ENCODE assay signal across 47 mouse cellular contexts in genomic region chr3:109080169-109080568, GRCm38 (mm10). TPM values are rescaled to one million over a fixed set of nuclear protein-coding genes. Genes with fewer than 3 reads are reported as not detected.
"Had no signal": no experiment of that assay in that cellular context is flagged by ENCODE, and none has a peak within 500 bp of the region (broad histone marks: within the 10 kb centered on the region; RNA-seq: fewer than 3 reads in every experiment).

Slc25a54 (plus strand) TSS chr3:109080469.

- H3K27me3 ChIP-seq: limb, embryonic 12.5 days; limb, embryonic 13.5 days; limb, embryonic 15.5 days; liver, embryonic 12.5 days; liver, embryonic 13.5 days; liver, embryonic 15.5 days; lung, embryonic 15.5 days; midbrain, embryonic 12.5 days; midbrain, embryonic 13.5 days; midbrain, embryonic 15.5 days had no signal

- H3K4me1 ChIP-seq: limb, embryonic 10.5 days; limb, embryonic 12.5 days; limb, embryonic 13.5 days; limb, embryonic 15.5 days; liver, embryonic 12.5 days; liver, embryonic 13.5 days; liver, embryonic 15.5 days; lung, embryonic 15.5 days; midbrain, embryonic 10.5 days; midbrain, embryonic 12.5 days; midbrain, embryonic 13.5 days; midbrain, embryonic 15.5 days had no signal

- H3K27ac ChIP-seq: left cerebral cortex, adult 2 months; limb, embryonic 10.5 days; limb, embryonic 12.5 days; limb, embryonic 13.5 days; limb, embryonic 15.5 days; liver, embryonic 12.5 days; liver, embryonic 13.5 days; liver, embryonic 14.5 days; liver, embryonic 15.5 days; lung, embryonic 15.5 days; macrophage; midbrain, embryonic 10.5 days; midbrain, embryonic 12.5 days; midbrain, embryonic 13.5 days; midbrain, embryonic 15.5 days had no signal

- DNase-seq: left cerebral cortex, postnatal 4 days; liver; liver, embryonic 13.5 days; liver, postnatal 0 days; lung, adult 18-20 months; lung, adult 2 months; lung, embryonic 14.5 days; lung, postnatal 10 days; lung, postnatal 14 days; lung, postnatal 36 days; lung, postnatal 4 days; midbrain, embryonic 14.5 days had no signal

- H3K36me3 ChIP-seq: limb, embryonic 10.5 days; limb, embryonic 12.5 days; limb, embryonic 13.5 days; limb, embryonic 15.5 days; liver, embryonic 12.5 days; liver, embryonic 13.5 days; liver, embryonic 15.5 days; lung, embryonic 15.5 days; midbrain, embryonic 10.5 days; midbrain, embryonic 12.5 days; midbrain, embryonic 13.5 days; midbrain, embryonic 15.5 days had no signal

- H3K4me3 ChIP-seq: left cerebral cortex, adult 2 months; limb, embryonic 10.5 days; limb, embryonic 12.5 days; limb, embryonic 13.5 days; limb, embryonic 15.5 days; liver, embryonic 12.5 days; liver, embryonic 13.5 days; liver, embryonic 15.5 days; lung, embryonic 15.5 days; megakaryocyte, embryonic 14.5 days; midbrain, embryonic 10.5 days; midbrain, embryonic 12.5 days; midbrain, embryonic 13.5 days; midbrain, embryonic 15.5 days; myocyte had no signal

RNA-seq across cellular contexts. Expression of gene Slc25a54, which starts in this region (rescaled TPM):
- total RNA-seq: left cerebral cortex, adult 2 months; left cerebral cortex, adult 8-10 months; left cerebral cortex, postnatal 10 days; left cerebral cortex, postnatal 14 days; left cerebral cortex, postnatal 25 days; left cerebral cortex, postnatal 36 days; left cerebral cortex, postnatal 4 days; liver, adult 2 months; megakaryocyte progenitor cell, adult 5-6 weeks; megakaryocyte, adult 5-6 weeks; megakaryocyte-erythroid progenitor cell, adult 5-6 weeks; midbrain, postnatal 0 days; monocyte, adult 5-6 weeks had no signal
- polyA plus RNA-seq: limb, embryonic 10.5 days; limb, embryonic 11.5 days; limb, embryonic 12.5 days; limb, embryonic 13.5 days; limb, embryonic 14.5 days; limb, embryonic 15.5 days; liver, adult 2 months; liver, embryonic 11.5 days; liver, embryonic 12.5 days; liver, embryonic 13.5 days; liver, embryonic 14.5 days; liver, embryonic 15.5 days; liver, embryonic 16.5 days; liver, postnatal 0 days; lung, adult 2 months; lung, embryonic 14.5 days; lung, embryonic 15.5 days; lung, embryonic 16.5 days; lung, postnatal 0 days; macrophage; midbrain, embryonic 10.5 days; midbrain, embryonic 11.5 days; midbrain, embryonic 12.5 days; midbrain, embryonic 13.5 days; midbrain, embryonic 14.5 days; midbrain, embryonic 15.5 days; midbrain, embryonic 16.5 days had no signal
